Mouse (Mus musculus): ENCODE data around the gene Cdk2.

GRCm38 (mm10) chr10:128695411-128695991 is 9.3 kb downstream of the Cdk2 start:
- no peak for TF ChIP-seq CTCF (IDR thresholded peaks at IDR 0.05; ENCODE audit: borderline replicate concordance, extremely low read depth, insufficient read depth, insufficient read length)
- TF ChIP-seq POLR2A (IDR thresholded peaks at IDR 0.05; ENCODE audit: borderline replicate concordance, extremely low read depth, insufficient read depth, insufficient read length, poor library complexity, severe bottlenecking): no peak

All from brain, embryonic 14.5 days (tissue).